Mouse (Mus musculus) megakaryocyte progenitor cell, adult 5-6 weeks (primary cell): Measurements from ENCODE around the gene Klc4. TPM values are rescaled to one million over a fixed set of nuclear protein-coding genes. Genes with fewer than 3 reads are reported as not detected.

Experiments
- ATAC-seq: replicated peaks from 2 replicates; pipeline ENCODE4 v1.8.0; 2016; ENCODE audit warnings: mild to moderate bottlenecking, moderate TSS enrichment, inconsistent platforms; ENCODE audit not compliant: poor library complexity
- total RNA-seq, 2 experiments: library from RNA; stranded (forward) in 1 of 2; stranded (reverse) in 1 of 2; fragments of 157-497, 149-512 nt in 1 of 2; fragments of 200-1000 nt in 1 of 2; gene quantifications; 2 replicates each; pipeline versions ENCODE4 v1.2.3 to v1.2.4; 2015 to 2017

Klc4 gene
- total RNA-seq (2015) = 1.9 and 2.9 TPM in 2 replicates
- 7.5 and 9.5 TPM in 2 replicates for total RNA-seq (2017)

DNA sequence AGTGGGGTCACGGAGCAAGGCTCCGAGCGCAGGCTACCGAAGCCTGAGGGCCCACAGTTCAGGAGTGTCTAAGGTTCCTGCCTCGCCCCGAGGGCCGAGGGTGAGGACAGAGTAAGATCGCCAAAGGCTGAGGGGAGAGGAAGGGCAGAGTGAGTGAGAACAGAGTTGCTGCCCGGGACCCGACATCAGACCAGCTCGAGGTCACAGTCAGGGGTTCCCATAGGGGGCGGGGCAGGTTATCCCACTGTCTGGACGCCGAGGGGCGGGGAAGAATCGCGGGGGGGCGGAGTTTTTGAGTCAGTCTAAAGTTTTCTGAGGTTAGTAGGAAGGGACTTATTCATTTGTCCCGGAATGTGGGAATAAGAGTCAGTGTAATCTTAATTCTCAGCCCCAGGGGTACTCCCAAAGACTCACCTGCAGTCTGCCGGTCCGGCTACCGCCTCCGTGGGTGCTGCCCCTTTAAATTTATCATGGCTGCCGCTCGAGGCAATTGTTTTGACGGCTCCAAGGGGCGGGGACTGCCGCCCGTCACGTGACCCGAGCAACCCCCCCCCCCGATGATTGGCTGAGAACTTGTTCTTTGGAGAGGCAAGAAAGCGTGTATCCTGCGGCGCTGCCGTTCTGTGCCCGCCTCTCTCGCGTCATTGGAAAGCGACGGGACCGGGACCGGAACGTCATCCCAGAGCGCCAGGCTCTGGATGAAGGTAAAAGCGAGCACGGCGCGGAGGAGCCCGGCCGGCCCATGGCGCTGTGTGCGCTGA lies at the start of gene Klc4, which contains the start of gene Mrpl2:
Gene Klc4 (minus strand): TSS at position 462 of the 761 bp plus-strand sequence.
Gene Mrpl2 (plus strand): TSS at position 669 of the 761 bp plus-strand sequence.
- ATAC-seq = peak; percentile 88

DNA sequence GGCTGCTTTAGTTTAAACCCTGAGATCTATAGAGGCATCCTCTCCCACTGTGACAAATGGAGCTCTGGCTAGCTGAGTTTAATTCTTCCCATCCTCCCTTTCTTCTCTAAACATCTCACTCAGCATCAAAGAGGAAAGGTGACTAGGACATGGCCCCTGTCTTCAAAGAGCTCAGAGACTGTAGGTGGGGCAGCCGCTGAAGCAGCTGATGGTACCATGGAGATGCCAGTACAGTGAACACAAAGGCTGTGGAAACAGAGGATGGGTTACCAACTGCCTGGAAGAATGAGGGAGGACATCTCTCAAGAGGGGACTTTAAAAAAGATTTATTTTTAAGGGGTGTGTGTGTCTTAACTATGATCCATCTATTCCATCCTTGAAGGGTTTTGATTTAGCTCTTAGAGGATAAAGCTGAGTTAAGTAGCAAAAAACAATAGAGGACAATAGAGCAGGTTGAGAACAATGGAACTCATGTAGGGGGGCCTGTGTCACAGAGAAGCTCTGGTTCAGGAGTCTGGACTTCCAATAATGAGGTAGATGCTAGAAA lies 48.8 kb upstream of the Klc4 start:
- ATAC-seq = no peak

GRCm38 (mm10) chr17:46691390-46691789 lies 45.6 kb upstream of the Klc4 start:
- no peak for ATAC-seq

DNA sequence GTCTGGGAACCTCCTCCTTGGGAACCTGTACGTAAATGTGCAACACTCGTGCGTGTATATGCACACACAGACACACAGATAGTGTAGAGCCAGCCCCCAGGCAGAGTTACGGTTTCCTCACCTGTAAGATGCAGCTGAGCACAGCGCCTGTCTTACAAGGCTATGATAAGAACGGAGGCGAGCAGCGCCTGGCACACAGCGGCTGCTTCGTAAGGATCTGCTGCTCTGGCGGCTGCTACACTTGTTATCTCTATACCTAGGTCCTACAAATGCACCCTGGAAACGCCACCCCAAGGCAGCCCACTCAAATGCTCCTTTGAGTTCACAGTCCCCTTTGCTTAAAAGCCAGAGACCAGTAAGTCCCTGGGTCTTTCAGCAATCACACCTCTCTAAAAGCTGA lies 44.8 kb upstream of the Klc4 start:
- peak; percentile 85 for ATAC-seq

DNA sequence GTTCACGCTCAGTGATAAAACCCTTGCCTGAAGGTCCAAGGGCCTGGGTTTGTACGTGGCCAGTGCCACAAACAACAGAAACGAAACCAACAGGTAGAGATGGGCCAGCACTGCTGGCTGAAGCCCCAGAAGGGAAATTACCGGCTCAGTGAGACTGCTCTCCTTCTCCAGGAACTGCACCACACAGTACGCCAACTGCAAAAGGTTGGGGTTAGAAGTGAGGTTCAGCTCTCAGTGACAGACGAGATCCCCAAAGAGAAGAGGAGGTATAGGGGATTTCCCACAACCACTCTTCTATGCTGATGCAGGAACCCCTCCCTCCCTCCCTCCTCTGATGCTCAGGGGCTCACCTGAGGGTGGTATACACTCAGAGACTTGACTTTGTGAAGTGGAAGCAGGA lies 40.1 kb upstream of the Klc4 start:
- no peak for ATAC-seq

GRCm38 (mm10) chr17:46682654-46683389 lies 37.0 kb upstream of the Klc4 start:
- no peak for ATAC-seq

- ATAC-seq = no peak
Measured at GRCm38 (mm10) chr17:46681466-46682118, 35.8 kb upstream of the Klc4 start.

DNA sequence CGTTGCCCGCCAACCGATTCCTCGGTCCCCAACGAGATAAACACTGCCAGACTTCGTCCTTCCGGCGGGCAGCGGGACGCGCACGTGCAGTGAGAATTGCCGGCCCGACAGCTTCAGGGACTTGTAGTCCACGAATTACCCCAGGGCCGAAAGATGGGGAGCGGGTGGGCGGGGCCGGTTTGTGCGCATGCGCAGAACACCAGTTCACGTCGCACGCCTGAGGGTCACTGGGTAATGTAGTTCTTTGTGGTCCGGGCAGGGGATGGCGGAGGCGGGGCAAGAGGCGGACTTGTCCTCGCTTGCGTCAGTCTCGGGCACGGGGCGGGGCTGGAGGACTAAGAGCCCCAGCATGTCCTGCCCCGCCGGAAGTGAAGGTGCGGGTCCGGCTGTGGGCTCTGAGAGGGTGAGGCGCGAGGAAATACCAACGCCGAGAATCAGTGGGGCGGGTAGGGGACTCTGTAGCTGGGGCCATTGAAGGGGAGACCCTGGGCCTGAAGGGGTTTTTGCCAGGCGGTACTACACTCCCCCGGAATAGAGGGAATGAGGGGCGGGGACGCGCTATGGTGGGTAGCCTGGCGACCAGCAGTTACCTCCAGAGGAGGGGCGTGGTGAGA lies 35.0 kb upstream of the Klc4 start, which contains the start of gene Klhdc3:
Gene Klhdc3 (minus strand): TSS at position 155 of the 614 bp plus-strand sequence.
- peak; percentile 94 for ATAC-seq

GRCm38 (mm10) chr17:46679843-46680759 lies 34.3 kb upstream of the Klc4 start:
- peak; percentile 38 for ATAC-seq

- no peak for ATAC-seq
Measured at GRCm38 (mm10) chr17:46678911-46679310, 33.1 kb upstream of the Klc4 start.

- no peak for ATAC-seq
Measured at GRCm38 (mm10) chr17:46678416-46678815, 32.6 kb upstream of the Klc4 start, which contains the start of gene Mea1. Gene Mea1, plus strand, starts transcription at chr17:46678793.

GRCm38 (mm10) chr17:46674530-46675283 lies 28.9 kb upstream of the Klc4 start:
- no peak; the same call in 1 of the 2 replicates for ATAC-seq

DNA sequence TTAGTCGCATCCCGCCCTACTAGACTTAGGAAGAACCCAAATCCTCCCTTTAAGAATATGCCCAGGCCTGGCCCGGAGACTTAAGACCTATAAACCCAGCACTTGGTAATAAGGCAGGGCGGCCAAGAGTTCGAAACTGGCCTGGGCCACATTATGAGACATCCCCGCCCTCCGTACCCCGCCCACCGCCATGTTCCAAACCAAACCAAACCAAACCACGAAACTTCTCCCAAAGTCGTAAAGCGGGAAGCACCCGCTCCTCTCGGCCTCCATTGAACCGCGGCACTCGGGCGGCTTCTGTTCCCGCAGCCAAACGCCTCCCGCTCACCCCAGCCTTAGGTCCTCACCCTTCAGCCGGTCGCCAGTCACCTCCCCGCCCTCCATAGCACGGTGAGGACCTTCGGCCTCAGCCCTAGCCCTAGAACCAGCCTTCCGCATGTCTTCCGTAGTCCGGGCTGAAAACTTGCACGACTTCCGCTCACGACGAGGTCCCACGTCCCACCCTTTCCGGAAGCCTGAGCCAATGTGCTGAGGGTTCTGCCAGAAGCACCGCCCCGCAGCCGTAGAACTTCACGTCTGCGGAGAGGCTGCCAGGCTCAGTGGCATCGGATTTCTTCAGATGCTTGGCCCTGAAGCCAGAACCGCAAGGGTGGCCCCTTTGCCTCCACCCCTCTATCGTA lies 28.2 kb upstream of the Klc4 start, which contains the start of gene Rrp36:
Gene Rrp36 (minus strand): TSS at position 503 of the 680 bp plus-strand sequence.
- peak; percentile 98 for ATAC-seq

- no peak for ATAC-seq
Measured at GRCm38 (mm10) chr17:46669911-46670310, 24.1 kb upstream of the Klc4 start.

DNA sequence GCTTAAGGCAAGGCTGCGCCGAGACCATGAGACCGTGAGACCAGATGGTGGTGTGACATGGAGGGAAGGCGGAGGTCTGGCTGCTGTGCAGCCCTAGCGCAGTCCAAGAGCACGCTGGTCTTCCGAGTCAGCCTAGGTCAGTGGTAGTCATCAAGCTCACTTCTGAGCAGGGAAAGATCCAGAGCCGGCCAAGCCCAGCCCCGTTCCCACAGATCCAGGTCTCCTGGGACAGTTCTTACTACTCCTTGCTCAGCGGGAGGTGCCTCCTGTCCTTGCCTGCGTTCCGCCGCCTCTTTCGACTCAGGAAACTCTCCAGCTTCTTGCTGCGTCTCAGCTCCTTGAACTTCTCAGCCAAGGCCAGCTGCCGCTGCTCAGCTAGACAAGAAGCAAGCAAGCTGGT lies 21.9 kb upstream of the Klc4 start:
- ATAC-seq = no peak

DNA sequence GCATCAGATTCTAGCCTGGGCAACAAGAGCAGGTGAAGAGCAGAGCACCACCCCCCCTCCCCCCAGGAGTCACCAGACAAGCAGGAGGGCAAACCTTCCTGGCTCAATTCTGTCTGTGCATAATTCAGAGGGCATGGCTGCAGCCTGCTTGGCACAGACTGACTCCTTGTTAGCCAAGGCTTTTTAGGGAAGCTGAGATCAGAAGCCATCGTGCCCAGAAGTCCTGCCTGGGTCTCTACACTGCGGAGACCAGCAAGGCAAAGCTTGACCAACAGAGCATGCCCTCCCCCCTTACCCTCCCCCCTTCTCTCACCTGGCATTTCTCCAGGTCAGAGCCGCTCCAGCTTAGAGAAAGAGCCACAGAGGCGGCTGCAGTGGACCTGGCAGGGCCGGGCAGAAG lies 16.9 kb upstream of the Klc4 start:
- no peak for ATAC-seq

- ATAC-seq = no peak
Measured at GRCm38 (mm10) chr17:46661981-46662380, 16.2 kb upstream of the Klc4 start.

DNA sequence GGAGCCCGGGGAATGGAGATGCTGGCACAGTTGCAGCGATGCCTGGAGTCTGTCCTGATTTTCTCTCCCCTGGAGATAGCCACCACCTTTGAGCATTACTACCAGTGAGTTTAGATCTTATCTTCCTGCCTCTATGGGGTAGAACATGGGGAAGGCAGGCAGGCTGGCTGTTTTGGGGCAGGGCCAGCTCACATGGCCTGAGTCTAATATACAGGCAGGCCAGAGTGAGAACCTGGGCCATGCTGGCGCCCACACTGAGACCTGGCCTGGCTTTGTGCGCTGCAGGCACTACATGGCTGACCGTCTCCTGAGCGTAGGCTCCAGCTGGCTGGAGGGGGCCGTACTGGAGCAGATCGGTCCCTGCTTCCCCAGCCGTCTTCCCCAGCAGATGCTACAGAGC lies 15.5 kb upstream of the Klc4 start:
- ATAC-seq = no peak
